Mouse (Mus musculus) CH12.LX (cell line): ENCODE results near the gene Tnni2.

Experiments
- CHD2 ChIP-seq: IDR thresholded peaks from 2 replicates; pipeline ENCODE4 v1.6.1; 2011; ENCODE audit warnings: low read length, improper control_type of control experiment
- CTCF ChIP-seq, 2 experiments: IDR thresholded peaks in 1 of 2; conservative IDR thresholded peaks in 1 of 2; 2 replicates each; pipeline ENCODE4 v1.5.1; 2011 to 2012; ENCODE audit warnings: low read depth in 2 of 2, low read length in 2 of 2, improper control_type of control experiment in 1 of 2, inconsistent platforms in 1 of 2, mild to moderate bottlenecking in 1 of 2, moderate library complexity in 1 of 2
- ELF1 ChIP-seq: IDR thresholded peaks from 2 replicates; pipeline ENCODE4 v1.6.1; 2014; ENCODE audit warnings: low read depth, mild to moderate bottlenecking, inconsistent platforms, low read length, improper control_type of control experiment
- EP300 ChIP-seq: IDR thresholded peaks from 2 replicates; pipeline ENCODE4 v1.6.1; 2011; ENCODE audit warnings: low read length, improper control_type of control experiment
- ETS1 ChIP-seq: conservative IDR thresholded peaks from 2 replicates; pipeline ENCODE4 v1.6.1; 2012; ENCODE audit warnings: low read depth, mild to moderate bottlenecking, inconsistent platforms, low read length, improper control_type of control experiment, moderate library complexity
- GABPA ChIP-seq: IDR thresholded peaks from 2 replicates; pipeline ENCODE4 v1.6.1; 2012; ENCODE audit warnings: low read depth, low read length, improper control_type of control experiment, inconsistent platforms; ENCODE audit not compliant: insufficient replicate concordance
- JUN ChIP-seq: IDR thresholded peaks from 2 replicates; pipeline ENCODE4 v1.6.1; 2011; ENCODE audit warnings: low read depth, mild to moderate bottlenecking, low read length, improper control_type of control experiment, moderate library complexity; ENCODE audit not compliant: insufficient read depth
- MAFK ChIP-seq: IDR thresholded peaks from 2 replicates; pipeline ENCODE4 v1.6.1; 2011; ENCODE audit warnings: low read length, improper control_type of control experiment; ENCODE audit not compliant: insufficient replicate concordance
- MEF2A ChIP-seq: IDR thresholded peaks from 2 replicates; pipeline ENCODE4 v1.6.1; 2014; ENCODE audit warnings: low read depth, mild to moderate bottlenecking, inconsistent platforms, low read length, improper control_type of control experiment, borderline replicate concordance
- NRF1 ChIP-seq: IDR thresholded peaks from 2 replicates; pipeline ENCODE4 v1.6.1; 2014; ENCODE audit warnings: low read depth, mild to moderate bottlenecking, inconsistent platforms, low read length, improper control_type of control experiment, moderate library complexity
- POLR2A ChIP-seq: IDR thresholded peaks from 2 replicates; pipeline ENCODE4 v1.6.1; 2011; ENCODE audit warnings: low read depth, mild to moderate bottlenecking, improper control_type of control experiment, low read length
- USF1 ChIP-seq: IDR thresholded peaks from 2 replicates; pipeline ENCODE4 v1.6.1; 2014; ENCODE audit warnings: low read depth, mild to moderate bottlenecking, inconsistent platforms, low read length, improper control_type of control experiment
- ZC3H11A ChIP-seq: IDR thresholded peaks from 2 replicates; pipeline ENCODE4 v1.6.1; 2012; ENCODE audit warnings: low read depth, mild to moderate bottlenecking, inconsistent platforms, low read length, improper control_type of control experiment
- ZNF384 ChIP-seq: IDR thresholded peaks from 2 replicates; pipeline ENCODE4 v1.6.1; 2012; ENCODE audit warnings: low read depth, low read length, improper control_type of control experiment, inconsistent platforms

DNA sequence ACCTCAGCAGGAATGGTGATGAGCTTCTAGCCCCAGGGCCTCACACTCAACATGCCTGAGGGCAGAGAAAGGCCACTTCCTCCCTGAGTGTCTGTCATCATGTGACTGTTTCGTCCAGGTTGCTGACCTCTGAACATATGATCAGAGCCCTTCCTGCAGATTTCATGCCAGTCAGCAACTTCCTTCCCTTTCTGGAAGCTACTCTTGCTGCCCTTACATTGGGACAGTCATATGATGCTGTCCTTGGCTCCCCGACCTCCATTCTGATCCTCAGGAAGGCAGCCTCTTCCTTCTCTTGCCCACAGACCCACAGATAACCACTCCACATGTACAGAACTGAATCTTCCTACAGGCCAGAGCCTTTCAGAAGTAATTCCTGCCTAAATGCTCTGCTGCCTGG lies 43.6 kb upstream of the Tnni2 start:
- TF ChIP-seq ELF1 (no peak), NRF1 (no peak), ZNF384 (no peak), EP300 (no peak), CTCF (conservative IDR thresholded peaks at IDR 0.05 in 1 of 2, IDR thresholded peaks at IDR 0.05 in 1 of 2; ENCODE audit: low read depth in 2 of 2, low read length in 2 of 2) (no peak), USF1 (no peak), ZC3H11A (no peak), JUN (no peak), GABPA (no peak), CHD2 (no peak), MAFK (no peak), POLR2A (no peak), ETS1 (no peak), MEF2A (no peak)
